Mouse (Mus musculus): ENCODE data around the gene Ifna4.
"Not testable (repeated sequence)": the region's sequence is repeated elsewhere in the genome, so short reads cannot be mapped to it uniquely, and the experiment has no call there.

Ifna4 gene

GRCm38 (mm10) chr4:88841438-88841911, at the start of gene Ifna4:
Gene Ifna4, plus strand, starts transcription at chr4:88841861.
- DNase-seq (ENCODE audit: extremely low read depth, low read depth): no peak

DNA sequence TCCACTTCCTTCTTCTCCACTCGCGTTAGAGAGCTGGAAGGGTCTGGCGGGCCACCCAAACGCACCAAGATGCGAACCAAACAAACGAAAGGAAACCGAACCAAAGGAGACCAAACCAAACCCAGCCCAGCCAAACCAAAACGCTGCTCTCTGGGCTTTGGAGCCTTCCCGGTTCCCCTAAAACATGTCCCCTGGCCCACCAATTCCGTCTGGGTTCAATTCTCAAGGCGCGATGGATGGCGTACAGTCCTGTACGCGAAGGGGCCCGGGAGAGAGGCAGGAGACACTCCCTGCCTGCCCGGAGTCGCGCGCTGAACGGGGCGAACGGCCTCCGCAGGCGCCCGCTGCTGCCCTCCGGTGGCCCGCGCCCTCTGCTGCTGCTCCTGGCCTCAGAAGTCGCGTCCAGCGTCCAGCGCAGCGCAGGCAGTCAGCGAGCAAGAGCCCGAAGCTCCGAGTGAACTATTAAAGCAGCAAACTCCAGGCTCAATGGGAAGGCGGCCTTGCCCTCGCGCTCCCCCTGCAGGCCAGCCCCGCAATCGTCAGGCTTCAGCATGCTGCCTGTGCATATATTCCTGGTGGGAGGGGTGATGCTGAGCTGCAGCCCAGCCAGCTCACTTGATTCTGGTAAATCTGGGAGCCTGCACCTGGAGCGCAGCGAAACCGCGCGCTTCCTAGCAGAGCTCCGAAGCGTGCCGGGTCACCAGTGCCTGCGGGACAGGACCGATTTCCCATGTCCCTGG, 47.6 kb upstream of the Ifna4 start, which contains the start of gene Gm13275:
TSS of gene Gm13275 (plus strand) at position 552 of the 740 bp plus-strand sequence.
- not testable (repeated sequence) for DNase-seq (ENCODE audit: extremely low read depth, low read depth)

DNA sequence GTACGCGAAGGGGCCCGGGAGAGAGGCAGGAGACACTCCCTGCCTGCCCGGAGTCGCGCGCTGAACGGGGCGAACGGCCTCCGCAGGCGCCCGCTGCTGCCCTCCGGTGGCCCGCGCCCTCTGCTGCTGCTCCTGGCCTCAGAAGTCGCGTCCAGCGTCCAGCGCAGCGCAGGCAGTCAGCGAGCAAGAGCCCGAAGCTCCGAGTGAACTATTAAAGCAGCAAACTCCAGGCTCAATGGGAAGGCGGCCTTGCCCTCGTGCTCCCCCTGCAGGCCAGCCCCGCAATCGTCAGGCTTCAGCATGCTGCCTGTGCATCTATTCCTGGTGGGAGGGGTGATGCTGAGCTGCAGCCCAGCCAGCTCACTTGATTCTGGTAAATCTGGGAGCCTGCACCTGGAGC, 44.6 kb upstream of the Ifna4 start, which contains the start of gene Gm13279:
TSS of gene Gm13279 (plus strand) at position 301 of the 400 bp plus-strand sequence.
- not testable (repeated sequence) for DNase-seq (ENCODE audit: extremely low read depth, low read depth)

DNA sequence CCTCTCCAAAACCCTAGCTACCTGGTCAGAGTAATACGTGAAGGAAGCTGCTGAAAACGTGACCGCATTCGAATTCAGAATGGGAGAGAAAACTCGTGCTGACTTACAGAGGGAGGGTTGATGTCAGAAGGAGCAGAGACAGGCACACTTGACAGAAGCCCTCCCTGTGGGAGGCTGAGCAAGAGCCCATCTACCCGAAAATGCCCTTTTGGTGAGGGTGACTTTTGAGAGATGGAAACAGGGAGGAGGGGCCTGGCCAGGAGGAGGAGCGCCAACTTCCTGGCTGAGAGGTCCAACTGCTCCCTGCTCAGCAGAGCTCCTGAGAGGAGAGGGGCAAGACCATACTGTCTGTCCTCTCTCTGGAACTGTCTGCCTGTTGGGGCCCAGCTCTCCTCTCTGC, 42.3 kb upstream of the Ifna4 start, which contains the start of gene Gm13285:
TSS of gene Gm13285 (plus strand) at position 301 of the 400 bp plus-strand sequence.
- not testable (repeated sequence) for DNase-seq (ENCODE audit: extremely low read depth, low read depth)

GRCm38 (mm10) chr4:88802954-88803353, 38.7 kb upstream of the Ifna4 start, which contains the start of gene Gm13287:
Gene Gm13287, plus strand, starts transcription at chr4:88803254.
- not testable (repeated sequence) for DNase-seq (ENCODE audit: extremely low read depth, low read depth)

DNA sequence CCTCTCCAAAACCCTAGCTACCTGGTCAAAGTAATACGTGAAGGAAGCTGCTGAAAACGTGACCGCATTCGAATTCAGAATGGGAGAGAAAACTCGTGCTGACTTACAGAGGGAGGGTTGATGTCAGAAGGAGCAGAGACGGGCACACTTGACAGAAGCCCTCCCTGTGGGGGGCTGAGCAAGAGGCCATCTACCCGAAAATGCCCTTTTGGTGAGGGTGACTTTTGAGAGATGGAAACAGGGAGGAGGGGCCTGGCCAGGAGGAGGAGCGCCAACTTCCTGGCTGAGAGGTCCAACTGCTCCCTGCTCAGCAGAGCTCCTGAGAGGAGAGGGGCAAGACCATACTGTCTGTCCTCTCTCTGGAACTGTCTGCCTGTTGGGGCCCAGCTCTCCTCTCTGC, 36.4 kb upstream of the Ifna4 start, which contains the start of gene Gm13288:
TSS of gene Gm13288 (plus strand) at position 301 of the 400 bp plus-strand sequence.
- not testable (repeated sequence) for DNase-seq (ENCODE audit: extremely low read depth, low read depth)

DNA sequence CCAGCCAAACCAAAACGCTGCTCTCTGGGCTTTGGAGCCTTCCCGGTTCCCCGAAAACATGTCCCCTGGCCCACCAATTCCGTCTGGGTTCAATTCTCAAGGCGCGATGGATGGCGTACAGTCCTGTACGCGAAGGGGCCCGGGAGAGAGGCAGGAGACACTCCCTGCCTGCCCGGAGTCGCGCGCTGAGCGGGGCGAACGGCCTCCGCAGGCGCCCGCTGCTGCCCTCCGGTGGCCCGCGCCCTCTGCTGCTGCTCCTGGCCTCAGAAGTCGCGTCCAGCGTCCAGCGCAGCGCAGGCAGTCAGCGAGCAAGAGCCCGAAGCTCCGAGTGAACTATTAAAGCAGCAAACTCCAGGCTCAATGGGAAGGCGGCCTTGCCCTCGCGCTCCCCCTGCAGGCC, 35.9 kb upstream of the Ifna4 start:
- not testable (repeated sequence) for DNase-seq (ENCODE audit: extremely low read depth, low read depth)

- no peak for DNase-seq (ENCODE audit: extremely low read depth, low read depth)
Observed at GRCm38 (mm10) chr4:88815928-88816327, 25.7 kb upstream of the Ifna4 start, which contains the start of gene Ifna7. Gene Ifna7, plus strand, starts transcription at chr4:88816228.

GRCm38 (mm10) chr4:88819659-88820058, 22.0 kb upstream of the Ifna4 start, which contains the start of gene Ifna11:
Gene Ifna11, plus strand, starts transcription at chr4:88819959.
- DNase-seq (ENCODE audit: extremely low read depth, low read depth): no peak

DNA sequence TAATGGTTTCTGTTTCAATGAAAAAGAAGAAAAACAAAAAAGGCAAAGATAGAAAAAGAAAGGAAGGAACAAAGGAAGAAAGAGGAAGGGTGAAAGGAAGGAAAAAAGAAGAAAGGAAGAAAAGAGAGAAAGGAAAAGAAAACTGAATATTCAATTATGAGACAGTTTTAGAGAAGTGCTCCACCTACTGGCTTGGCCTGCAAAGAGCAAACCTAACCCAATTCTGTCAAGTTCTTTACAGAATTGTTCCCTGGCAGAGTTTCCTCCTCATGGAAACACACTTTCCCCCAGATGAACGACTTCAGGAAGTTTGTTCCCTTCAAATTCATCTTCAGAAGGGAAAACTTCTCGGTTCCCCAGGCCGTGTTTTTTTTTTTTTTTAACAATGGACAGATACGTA, 18.7 kb upstream of the Ifna4 start:
- no peak for DNase-seq (ENCODE audit: extremely low read depth, low read depth)

GRCm38 (mm10) chr4:88827116-88827515, 14.5 kb upstream of the Ifna4 start, which contains the start of gene Ifna6:
Gene Ifna6, plus strand, starts transcription at chr4:88827416.
- DNase-seq (ENCODE audit: extremely low read depth, low read depth): not testable (repeated sequence)

DNA sequence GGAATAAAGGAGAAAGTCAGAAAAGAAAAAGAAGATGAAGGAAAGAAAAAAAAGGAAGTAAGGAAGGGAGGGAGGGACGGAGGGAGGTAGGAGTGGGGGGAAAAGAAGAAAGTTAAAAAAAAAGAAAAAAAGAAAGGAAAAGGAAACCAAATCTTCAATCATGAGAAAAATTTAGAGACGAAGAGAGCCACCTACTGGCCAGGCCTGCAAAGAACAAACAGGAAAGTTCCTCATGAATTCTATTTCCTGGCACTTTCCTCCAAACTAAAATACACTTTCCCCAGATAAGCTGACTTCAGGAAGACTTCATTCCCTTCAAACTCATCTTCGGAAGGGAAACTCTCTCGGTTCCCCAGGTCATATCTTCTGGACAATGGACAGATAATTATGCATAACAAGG, 11.1 kb upstream of the Ifna4 start:
- DNase-seq (ENCODE audit: extremely low read depth, low read depth): no peak

DNA sequence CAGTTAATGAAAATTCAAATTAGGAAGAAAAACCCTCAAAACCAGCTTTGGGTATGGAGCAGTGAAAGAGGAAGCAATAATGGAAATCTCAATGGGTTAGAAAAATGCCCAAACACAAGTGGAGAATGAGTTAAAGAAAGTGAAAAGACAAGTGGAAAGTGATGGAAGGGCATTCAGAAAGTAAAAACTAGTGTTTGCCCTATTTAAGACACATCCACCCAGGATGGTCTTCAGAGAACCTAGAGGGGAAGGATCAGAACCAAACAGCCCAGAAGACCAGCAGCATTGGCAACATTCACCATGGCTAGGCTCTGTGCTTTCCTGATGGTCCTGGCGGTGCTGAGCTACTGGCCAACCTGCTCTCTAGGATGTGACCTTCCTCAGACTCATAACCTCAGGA, 6.4 kb upstream of the Ifna4 start, which contains the start of gene Ifna5:
TSS of gene Ifna5 (plus strand) at position 301 of the 400 bp plus-strand sequence.
- DNase-seq (ENCODE audit: extremely low read depth, low read depth): not testable (repeated sequence)

DNA sequence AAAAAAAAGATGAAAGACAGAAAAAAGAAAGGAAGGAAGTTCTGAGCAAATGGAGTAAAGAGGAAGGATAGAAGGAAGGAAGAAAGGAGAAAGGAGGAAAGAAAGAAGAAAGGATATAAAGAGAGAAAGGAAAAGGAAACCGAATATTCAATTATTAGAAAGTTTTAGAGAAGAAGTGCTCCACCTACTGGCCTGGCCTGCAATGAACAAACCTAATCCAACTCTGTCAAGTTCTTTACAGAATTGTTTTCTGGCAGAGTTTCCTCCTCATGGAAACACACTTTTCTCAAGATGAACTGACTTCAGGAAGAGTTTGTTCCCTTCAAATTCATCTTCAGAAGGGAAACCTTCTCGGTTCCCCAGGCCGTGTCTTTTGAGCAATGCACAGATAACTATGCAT, 2.8 kb upstream of the Ifna4 start:
- no peak for DNase-seq (ENCODE audit: extremely low read depth, low read depth)

DNA sequence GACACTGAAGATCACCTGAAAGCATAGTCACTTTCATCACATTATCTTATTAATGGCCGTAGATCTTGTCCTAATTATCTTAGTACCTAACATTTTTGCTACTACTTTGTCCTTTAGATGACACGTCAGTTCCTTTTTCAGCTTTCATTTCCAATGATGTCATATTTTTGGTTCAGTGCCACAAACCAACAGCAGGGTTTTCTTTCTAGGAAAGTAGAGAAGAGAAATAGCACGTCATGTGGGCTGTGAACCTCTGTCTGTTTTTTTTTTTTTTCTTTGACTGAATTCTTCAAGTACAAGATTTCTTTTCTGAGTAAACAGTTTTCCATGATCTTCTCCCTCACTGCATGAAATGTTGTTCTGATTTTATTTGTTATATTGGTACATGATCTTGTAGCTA, 1.6 kb upstream of the Ifna4 start:
- no peak for DNase-seq (ENCODE audit: extremely low read depth, low read depth)

GRCm38 (mm10) chr4:88845334-88845733, 3.7 kb downstream of the Ifna4 start:
- DNase-seq (ENCODE audit: extremely low read depth, low read depth): no peak

DNA sequence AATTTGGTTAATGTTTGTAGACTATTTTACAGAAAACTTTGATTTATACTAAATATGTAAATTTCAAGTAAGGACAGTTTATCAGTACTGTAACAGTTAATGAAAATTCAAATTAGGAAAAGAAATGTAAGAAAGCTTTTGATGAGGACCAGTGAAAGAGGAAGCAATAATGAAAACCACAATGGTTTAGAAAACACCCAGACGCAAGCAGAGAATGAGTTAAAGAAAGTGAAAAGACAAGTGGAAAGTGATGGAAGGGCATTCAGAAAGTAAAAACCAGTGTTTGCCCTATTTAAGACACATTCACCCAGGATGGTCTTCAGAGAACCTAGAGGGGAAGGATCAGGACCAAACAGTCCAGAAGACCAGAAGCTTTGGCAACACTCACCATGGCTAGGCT, 8.0 kb downstream of the Ifna4 start, which contains the start of gene Ifna1:
TSS of gene Ifna1 (plus strand) at position 390 of the 400 bp plus-strand sequence.
- no peak for DNase-seq (ENCODE audit: extremely low read depth, low read depth)

- DNase-seq (ENCODE audit: extremely low read depth, low read depth): no peak
Observed at GRCm38 (mm10) chr4:88851026-88851763, 9.5 kb downstream of the Ifna4 start.

DNA sequence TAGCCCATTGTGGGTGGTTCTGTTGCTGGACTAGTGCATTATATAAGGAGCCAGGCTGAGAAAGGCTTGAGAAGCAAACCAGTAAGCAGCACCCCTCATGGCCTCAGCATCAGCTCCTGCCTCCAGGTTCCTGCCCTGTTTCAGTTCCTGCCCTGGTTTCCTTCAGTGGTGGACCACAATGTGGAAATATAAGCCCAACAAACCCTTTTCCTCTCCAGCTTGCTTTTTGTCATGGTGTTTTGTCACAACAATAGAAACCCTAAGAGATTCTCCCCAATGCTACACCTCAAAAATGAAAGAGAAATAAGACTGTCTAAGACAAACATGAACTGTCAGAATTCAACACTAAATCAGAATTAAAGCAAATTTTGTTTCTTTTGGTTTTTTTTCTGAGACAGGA, 17.6 kb downstream of the Ifna4 start:
- no peak for DNase-seq (ENCODE audit: extremely low read depth, low read depth)

DNA sequence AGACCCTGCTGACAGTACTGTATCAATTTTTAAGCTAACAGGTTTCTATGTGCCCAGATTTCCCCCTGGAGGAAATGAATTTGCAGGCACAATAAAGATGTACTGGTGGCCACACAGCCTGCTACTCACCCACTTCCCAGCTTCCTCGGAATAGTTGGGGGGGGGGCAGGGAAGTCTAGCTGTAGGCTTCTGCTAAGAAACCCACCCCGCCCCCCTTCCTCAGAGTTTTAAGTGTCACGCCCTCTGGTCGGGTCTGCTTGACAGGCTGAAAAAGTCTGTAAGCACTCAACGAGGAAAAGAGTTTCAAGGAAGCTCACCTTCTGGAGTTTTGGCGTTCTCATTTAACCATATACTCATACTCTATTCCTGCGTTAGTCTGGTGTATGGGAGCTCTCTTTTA, 21.6 kb downstream of the Ifna4 start:
- DNase-seq (ENCODE audit: extremely low read depth, low read depth): no peak

GRCm38 (mm10) chr4:88864599-88864998, 22.9 kb downstream of the Ifna4 start:
- DNase-seq (ENCODE audit: extremely low read depth, low read depth): peak; percentile 91
